Mouse (Mus musculus): ENCODE measurements around the gene Morc2a.
A peak's percentile ranks its signal among the peaks of the same experiment; 100 is the strongest.

Gene Morc2a

GRCm38 (mm10) chr11:3648964-3649841, at the start of gene Morc2a:
Gene Morc2a (plus strand): TSS chr11:3649191.
- DNase-seq, result peak; percentile 99

- peak; percentile 28 for DNase-seq
Measured at GRCm38 (mm10) chr11:3601966-3602365, 47.0 kb upstream of the Morc2a start.

- peak; percentile 33 for DNase-seq
Measured at GRCm38 (mm10) chr11:3602687-3603086, 46.3 kb upstream of the Morc2a start.

- no peak for DNase-seq
Measured at GRCm38 (mm10) chr11:3606456-3606855, 42.5 kb upstream of the Morc2a start.

- no peak for DNase-seq
Measured at GRCm38 (mm10) chr11:3615576-3615975, 33.4 kb upstream of the Morc2a start.

GRCm38 (mm10) chr11:3622826-3623225, 26.2 kb upstream of the Morc2a start:
- no peak for DNase-seq

GRCm38 (mm10) chr11:3624391-3625027, 24.5 kb upstream of the Morc2a start:
- DNase-seq, result no peak

GRCm38 (mm10) chr11:3628999-3629491, 19.9 kb upstream of the Morc2a start:
- no peak for DNase-seq

- DNase-seq, result peak; percentile 32
Measured at GRCm38 (mm10) chr11:3633269-3633668, 15.7 kb upstream of the Morc2a start.

- no peak for DNase-seq
Measured at GRCm38 (mm10) chr11:3647688-3648087, 1.3 kb upstream of the Morc2a start.

GRCm38 (mm10) chr11:3648305-3648963, 557 bp upstream of the Morc2a start:
- DNase-seq, result peak; percentile 29

GRCm38 (mm10) chr11:3650141-3650540, 1.1 kb downstream of the Morc2a start:
- no peak for DNase-seq

- DNase-seq, result no peak
Measured at GRCm38 (mm10) chr11:3661964-3662363, 13.0 kb downstream of the Morc2a start.

GRCm38 (mm10) chr11:3667506-3667905, 18.5 kb downstream of the Morc2a start:
- DNase-seq, result no peak

GRCm38 (mm10) chr11:3668768-3669167, 19.8 kb downstream of the Morc2a start:
- DNase-seq, result peak; percentile 41

- DNase-seq, result no peak
Measured at GRCm38 (mm10) chr11:3669849-3670248, 20.9 kb downstream of the Morc2a start.

- no peak for DNase-seq
Measured at GRCm38 (mm10) chr11:3671000-3671628, 22.1 kb downstream of the Morc2a start.

- DNase-seq, result peak; percentile 44
Measured at GRCm38 (mm10) chr11:3674545-3674944, 25.6 kb downstream of the Morc2a start.

- DNase-seq, result no peak
Measured at GRCm38 (mm10) chr11:3676423-3676822, 27.4 kb downstream of the Morc2a start.

GRCm38 (mm10) chr11:3677204-3677603, 28.2 kb downstream of the Morc2a start:
- DNase-seq, result peak; percentile 58

GRCm38 (mm10) chr11:3679771-3680170, 30.8 kb downstream of the Morc2a start:
- no peak for DNase-seq

GRCm38 (mm10) chr11:3683696-3684095, 34.7 kb downstream of the Morc2a start:
- DNase-seq, result no peak

GRCm38 (mm10) chr11:3684232-3684631, 35.2 kb downstream of the Morc2a start:
- no peak for DNase-seq
